Mouse (Mus musculus): Measurements from ENCODE around the gene Olfr616.
"Not testable (repeated sequence)": the region's sequence is repeated elsewhere in the genome, so short reads cannot be mapped to it uniquely, and the experiment has no call there.

Gene Olfr616

DNA sequence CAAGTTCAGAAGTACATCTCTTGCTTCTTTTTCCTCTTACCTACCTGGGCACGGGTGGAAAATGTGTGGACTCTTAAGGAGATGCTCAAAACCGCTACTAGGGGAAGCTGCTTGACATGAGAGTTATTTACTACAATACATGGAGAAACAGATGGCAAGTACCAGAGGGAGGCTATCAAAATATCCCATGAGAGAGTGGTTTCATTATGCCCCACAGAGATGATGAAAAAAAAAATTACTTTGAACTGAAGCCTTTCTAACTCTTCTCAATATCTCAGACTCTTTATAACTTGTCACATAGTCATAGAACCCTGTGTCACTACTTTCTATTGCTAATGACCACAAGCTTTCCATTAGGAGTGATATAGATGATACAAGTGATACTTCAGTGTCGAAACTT lies at the start of gene Olfr616:
Gene Olfr616 (minus strand): TSS at position 101 of the 400 bp plus-strand sequence.
- DNase-seq (ENCODE audit: low spot score) = no peak

- DNase-seq (ENCODE audit: low spot score) = no peak
Observed at GRCm38 (mm10) chr7:103612434-103612833, 43.5 kb upstream of the Olfr616 start, which contains the start of gene Olfr620. TSS of gene Olfr620 (minus strand) at chr7:103612534.

- no peak for DNase-seq (ENCODE audit: low spot score)
Observed at GRCm38 (mm10) chr7:103607425-103607824, 38.5 kb upstream of the Olfr616 start.

GRCm38 (mm10) chr7:103600275-103600674 lies 31.3 kb upstream of the Olfr616 start, which contains the start of gene Olfr619:
TSS of gene Olfr619 (plus strand) at chr7:103600575.
- no peak for DNase-seq (ENCODE audit: low spot score)

- DNase-seq (ENCODE audit: low spot score) = no peak
Observed at GRCm38 (mm10) chr7:103589803-103590202, 20.9 kb upstream of the Olfr616 start, which contains the start of gene Olfr618. TSS of gene Olfr618 (plus strand) at chr7:103590103.

- no peak for DNase-seq (ENCODE audit: low spot score)
Observed at GRCm38 (mm10) chr7:103572761-103573160, 3.8 kb upstream of the Olfr616 start, which contains the start of gene Olfr617. TSS of gene Olfr617 (plus strand) at chr7:103573061.

DNA sequence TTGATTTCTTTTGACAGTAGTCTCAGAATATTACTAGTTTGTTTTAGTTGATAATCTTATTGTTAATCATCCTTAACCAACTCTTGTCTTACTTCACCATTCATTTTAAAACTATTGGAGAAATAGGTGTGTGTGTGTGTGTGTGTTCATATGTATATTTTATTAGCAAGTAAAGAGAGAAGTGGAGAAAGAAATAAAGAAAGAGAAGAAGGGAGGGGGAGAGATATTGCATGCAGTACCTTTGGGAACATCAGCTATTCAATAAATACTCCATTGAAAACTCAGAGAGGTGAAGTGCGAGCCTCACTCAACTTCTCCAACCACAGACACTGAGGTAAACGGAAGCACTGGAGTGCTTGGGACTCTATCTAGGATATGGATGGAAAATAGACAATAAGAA lies 13.2 kb downstream of the Olfr616 start, which contains the start of gene Olfr615:
Gene Olfr615 (plus strand): TSS at position 301 of the 400 bp plus-strand sequence.
- no peak for DNase-seq (ENCODE audit: low spot score)

DNA sequence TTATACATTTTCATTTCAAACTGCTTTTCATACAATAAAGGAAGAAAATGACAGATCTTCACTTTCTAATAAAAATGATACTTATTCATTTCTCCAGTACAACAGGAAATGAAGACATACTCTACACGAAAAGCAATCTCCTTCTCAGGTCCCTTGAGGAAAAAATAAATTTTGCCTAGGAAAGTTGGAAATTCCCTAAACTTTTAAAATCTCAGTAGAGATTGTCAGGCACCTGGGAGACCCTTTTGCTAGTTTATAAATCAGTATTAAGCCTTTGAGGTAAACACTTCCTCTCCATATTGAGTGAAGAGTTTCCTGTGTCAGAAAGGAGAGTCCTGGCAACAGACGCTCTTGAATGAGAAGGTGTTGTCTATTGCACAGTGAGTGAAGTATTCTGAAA lies 21.2 kb downstream of the Olfr616 start, which contains the start of gene Olfr613:
Gene Olfr613 (plus strand): TSS at position 301 of the 400 bp plus-strand sequence.
- no peak for DNase-seq (ENCODE audit: low spot score)

DNA sequence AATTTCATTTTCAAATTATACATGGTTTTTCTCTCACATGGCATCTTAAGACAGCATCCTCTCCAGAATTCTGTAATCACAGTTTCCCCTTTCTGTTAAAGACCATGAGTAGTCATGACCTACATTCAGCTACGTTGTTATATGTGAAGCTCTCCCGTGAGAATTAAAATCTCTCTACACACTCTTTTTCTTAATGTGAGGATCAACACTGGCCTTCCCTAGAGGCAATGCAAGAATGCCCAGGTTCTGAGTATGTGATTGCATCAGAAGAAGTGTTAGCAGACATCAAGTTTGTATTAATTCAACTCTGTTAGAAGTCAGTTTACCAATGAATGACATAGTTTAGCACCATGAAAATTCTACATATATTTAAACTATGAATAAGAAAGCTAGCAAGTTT lies 26.3 kb downstream of the Olfr616 start, which contains the start of gene Olfr612:
Gene Olfr612 (minus strand): TSS at position 101 of the 400 bp plus-strand sequence.
- DNase-seq (ENCODE audit: low spot score) = not testable (repeated sequence)

- not testable (repeated sequence) for DNase-seq (ENCODE audit: low spot score)
Observed at GRCm38 (mm10) chr7:103520746-103521145, 48.2 kb downstream of the Olfr616 start, which contains the start of gene Olfr611. TSS of gene Olfr611 (minus strand) at chr7:103520846.

Measured in layer of hippocampus, adult 9-10 months (tissue).